Comparison of ENCODE assay signal across 8 mouse cellular contexts in the genomic region with DNA sequence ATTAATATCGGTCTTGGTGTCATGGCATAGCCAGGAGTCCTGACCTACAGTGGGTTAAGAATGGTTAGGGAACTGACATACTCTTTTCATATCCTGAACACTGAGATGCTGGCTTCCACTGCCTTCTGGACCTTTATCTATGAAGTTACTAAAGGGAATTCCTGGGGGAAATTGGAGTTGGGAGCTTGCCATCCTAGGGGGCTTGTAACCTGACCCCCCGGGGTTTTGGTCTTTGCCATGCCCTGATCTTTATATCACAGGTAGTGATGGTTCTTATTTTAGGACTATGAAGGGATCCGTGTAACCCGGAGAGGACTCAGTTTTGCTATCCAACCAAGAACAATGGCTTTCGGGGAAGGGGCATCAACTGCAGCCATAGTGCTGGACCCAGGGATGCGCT. TPM values are rescaled to one million over a fixed set of nuclear protein-coding genes. Genes with fewer than 3 reads are reported as not detected.
DNase-seq lines count a peak whose midpoint lies in the region; ATAC-seq and TF ChIP-seq lines count a peak whose summit lies in the region.

No protein-coding gene starts in this region.

- H3K4me3 ChIP-seq in heart, embryonic 14.5 days (ENCODE audit: control insufficient read depth in 1 of 2, insufficient read depth in 1 of 2, low read depth in 1 of 2, low read length in 2 of 2) = peak overlapping the region in 1 of 2 experiments; percentile 56; a peak in 2 of 4 replicates
- no peak overlapping the region; the same call in 1 of the 2 replicates for H3K4me3 ChIP-seq in heart, adult 2 months
- H3K4me3 ChIP-seq in G1E (ENCODE audit: low read depth, low read length) = peak overlapping the region; percentile 83
- H3K4me3 ChIP-seq in forebrain, embryonic 14.5 days (ENCODE audit: low read depth, low read length) = peak overlapping the region; percentile 60
- peak overlapping the region; percentile 76 for H3K4me3 ChIP-seq in liver, embryonic 16.5 days (ENCODE audit: low read depth, low read length)

- no peak for DNase-seq in heart, adult 2 months
- no peak for DNase-seq in G1E (ENCODE audit: low spot score)
- DNase-seq in forebrain, embryonic 14.5 days (ENCODE audit: low spot score) = no peak
- no peak for DNase-seq in urinary bladder, postnatal 36 days (ENCODE audit: low spot score in 2 of 2)
- no peak for DNase-seq in thymus, postnatal 25 days
- no peak for DNase-seq in layer of hippocampus, postnatal 25 days (ENCODE audit: extremely low spot score in 1 of 2, low spot score in 1 of 2)

- no peak for TF ChIP-seq EP300 in heart, adult 2 months (IDR thresholded peaks at IDR 0.05; ENCODE audit: insufficient read depth, low read depth, low read length)

- intact Hi-C loops in heart, adult 2 months (cut with DNase I) = loop anchor here (5.0 kb wide), 2 partner anchors 67 to 102 kb away; a partner anchor contains a TSS

- H3K9ac ChIP-seq in heart, embryonic 14.5 days (ENCODE audit: low read length) = peak overlapping the region; percentile 70
- no peak overlapping the region for H3K9ac ChIP-seq in heart, adult 2 months (ENCODE audit: low read depth, low read length)
- peak overlapping the region; percentile 62 for H3K9ac ChIP-seq in forebrain, embryonic 14.5 days (ENCODE audit: low read length)
- peak overlapping the region; percentile 73 for H3K9ac ChIP-seq in liver, embryonic 16.5 days (ENCODE audit: low read depth, low read length)

- 85% methylated on average over 6 of the region's 6 CpGs for WGBS in heart, embryonic 14.5 days
- WGBS in heart, adult 2 months = 85% methylated on average over 6 of the region's 6 CpGs
- 93% methylated on average over 6 of the region's 6 CpGs for WGBS in forebrain, embryonic 14.5 days
- 80% methylated on average over 6 of the region's 6 CpGs for WGBS in liver, embryonic 16.5 days (ENCODE audit: insufficient replicate concordance)

- no peak overlapping the region for H3K27ac ChIP-seq in heart, embryonic 14.5 days (replicated peaks in 1 of 2; ENCODE audit: control insufficient read depth in 1 of 2, insufficient read depth in 1 of 2, low read depth in 2 of 2, low read length in 2 of 2)
- H3K27ac ChIP-seq in heart, adult 2 months = no peak overlapping the region; the same call in 1 of the 2 replicates
- no peak overlapping the region for H3K27ac ChIP-seq in forebrain, embryonic 14.5 days (ENCODE audit: low read depth, low read length)
- no peak overlapping the region; the same call in 1 of the 2 replicates for H3K27ac ChIP-seq in liver, embryonic 16.5 days (ENCODE audit: low read length)

- H3K9me3 ChIP-seq in heart, embryonic 14.5 days (ENCODE audit: control insufficient read depth, low read length) = no peaks in the 10 kb centered on the region
- H3K9me3 ChIP-seq in G1E (replicated peaks) = no peaks in the 10 kb centered on the region
- H3K9me3 ChIP-seq in forebrain, embryonic 14.5 days (replicated peaks; ENCODE audit: control insufficient read depth, low read length) = no peaks in the 10 kb centered on the region
- no peaks in the 10 kb centered on the region for H3K9me3 ChIP-seq in liver, embryonic 16.5 days (replicated peaks; ENCODE audit: control insufficient read depth, low read length)

- ATAC-seq in heart, embryonic 14.5 days (ENCODE audit: insufficient number of reproducible peaks, insufficient read depth, low FRiP score, low read depth) = no peak
- ATAC-seq in G1E (ENCODE audit: extremely low read depth, insufficient number of reproducible peaks, low FRiP score, poor library complexity, severe bottlenecking) = no peak
- ATAC-seq in forebrain, embryonic 14.5 days = no peak
- ATAC-seq in liver, embryonic 16.5 days (ENCODE audit: low read depth) = no peak

- TF ChIP-seq CTCF in heart, adult 2 months (IDR thresholded peaks at IDR 0.05) = no peak
- TF ChIP-seq CTCF in G1E (IDR thresholded peaks at IDR 0.05; ENCODE audit: low read depth, low read length) = no peak

- no peaks in the 10 kb centered on the region for H3K27me3 ChIP-seq in heart, embryonic 14.5 days (ENCODE audit: control insufficient read depth, insufficient read depth, low read length)
- H3K27me3 ChIP-seq in heart, adult 2 months (ENCODE audit: control insufficient read depth, insufficient read depth, low read length) = no peaks in the 10 kb centered on the region
- no peaks in the 10 kb centered on the region for H3K27me3 ChIP-seq in G1E (ENCODE audit: insufficient read depth, low read length)
- H3K27me3 ChIP-seq in forebrain, embryonic 14.5 days (replicated peaks; ENCODE audit: control insufficient read depth, insufficient read depth, low read length) = no peaks in the 10 kb centered on the region
- H3K27me3 ChIP-seq in liver, embryonic 16.5 days (ENCODE audit: control insufficient read depth, insufficient read depth, low read depth, low read length) = no peaks in the 10 kb centered on the region

- H3K36me3 ChIP-seq in heart, embryonic 14.5 days (ENCODE audit: control insufficient read depth, insufficient read depth, low read length) = no peaks in the 10 kb centered on the region
- H3K36me3 ChIP-seq in heart, adult 2 months (ENCODE audit: control insufficient read depth, insufficient read depth, low read length) = no peaks in the 10 kb centered on the region; the same call in 1 of the 2 replicates
- peaks cover 54% of the 10 kb centered on the region for H3K36me3 ChIP-seq in G1E (replicated peaks)
- H3K36me3 ChIP-seq in forebrain, embryonic 14.5 days (ENCODE audit: control insufficient read depth, insufficient read depth, low read length) = no peaks in the 10 kb centered on the region
- H3K36me3 ChIP-seq in liver, embryonic 16.5 days (ENCODE audit: control insufficient read depth, insufficient read depth) = no peaks in the 10 kb centered on the region

- H3K79me2 ChIP-seq in heart, adult 2 months (replicated peaks; ENCODE audit: control insufficient read depth, insufficient read depth, low read length) = no peaks in the 10 kb centered on the region

- H3K4me2 ChIP-seq in heart, embryonic 14.5 days (ENCODE audit: low read length) = peak overlapping the region; percentile 94
- peak overlapping the region; percentile 87 for H3K4me2 ChIP-seq in forebrain, embryonic 14.5 days (ENCODE audit: low read length)
- H3K4me2 ChIP-seq in liver, embryonic 16.5 days (ENCODE audit: low read depth, low read length) = peak overlapping the region; percentile 88

- no peak for TF ChIP-seq POLR2A in heart, adult 2 months (IDR thresholded peaks at IDR 0.05; ENCODE audit: insufficient read depth, low read depth, low read length)

- H3K4me1 ChIP-seq in heart, embryonic 14.5 days (ENCODE audit: control insufficient read depth in 2 of 2, insufficient read depth in 2 of 2, low read length in 2 of 2) = peaks cover 6 to 18% of the 10 kb centered on the region in 2 experiments
- 0 out of 2 replicates have a peak, but pooled peaks cover 1% of the 10 kb centered on the region for H3K4me1 ChIP-seq in heart, adult 2 months (ENCODE audit: control insufficient read depth, insufficient read depth, low read length)
- H3K4me1 ChIP-seq in G1E (ENCODE audit: insufficient read depth, low read depth, low read length) = peaks cover 54% of the 10 kb centered on the region
- peaks cover 12% of the 10 kb centered on the region for H3K4me1 ChIP-seq in forebrain, embryonic 14.5 days (ENCODE audit: control insufficient read depth, insufficient read depth, low read length)
- peaks cover 27% of the 10 kb centered on the region for H3K4me1 ChIP-seq in liver, embryonic 16.5 days (ENCODE audit: control insufficient read depth, low read depth, low read length)

RNA-seq across cellular contexts. Expression of a gene that starts 1.3 kb away (rescaled TPM):
- polyA plus RNA-seq in heart, embryonic 14.5 days (2014; fragmentation: Nextera tagmentation; extraction: Ambion mirVana) = 7.6 and 7.8 TPM in 2 replicates
- 1 to 10 TPM; 2.8 TPM for total RNA-seq in heart, adult 2 months (2021)
- polyA plus RNA-seq in heart, adult 2 months (2012; rRNA removed) = 2.1 and 2.6 TPM in 2 replicates
- total RNA-seq in G1E (2014; fragmentation: Nextera tagmentation) = 19.5 and 22.2 TPM in 2 replicates
- total RNA-seq in G1E (2017) = 22.6 and 28.2 TPM in 2 replicates
- polyA plus RNA-seq in G1E (2012) = 8.7 and 11.3 TPM in 2 replicates
- polyA plus RNA-seq in forebrain, embryonic 14.5 days (2014; fragmentation: Nextera tagmentation; extraction: Ambion mirVana) = 5.6 and 6.6 TPM in 2 replicates
- polyA plus RNA-seq in liver, embryonic 16.5 days (2015; fragmentation: Nextera tagmentation; extraction: Ambion mirVana) = 2.8 and 3.6 TPM in 2 replicates
- 1 to 10 TPM; 3.5 to 3.9 TPM for total RNA-seq in layer of hippocampus, postnatal 25 days (2021)
